Mouse (Mus musculus) ES-E14 (cell line): ENCODE results near the gene St3gal2.

Experiments
- CHD2 ChIP-seq: IDR thresholded peaks from 2 replicates; pipeline ENCODE4 v1.6.1; 2014; ENCODE audit warnings: mild to moderate bottlenecking, low read depth, low read length, inconsistent platforms
- HCFC1 ChIP-seq: IDR thresholded peaks from 2 replicates; pipeline ENCODE4 v1.6.1; 2012; ENCODE audit warnings: low read length, inconsistent platforms, borderline replicate concordance; ENCODE audit not compliant: insufficient read depth
- MAFK ChIP-seq: IDR thresholded peaks from 2 replicates; pipeline ENCODE4 v1.6.1; 2014; ENCODE audit warnings: mild to moderate bottlenecking, low read depth, low read length, inconsistent platforms; ENCODE audit not compliant: insufficient read depth
- ZC3H11A ChIP-seq: IDR thresholded peaks from 2 replicates; pipeline ENCODE4 v1.6.1; 2012; ENCODE audit warnings: low read depth, mild to moderate bottlenecking, inconsistent platforms, low read length, borderline replicate concordance
- ZNF384 ChIP-seq: IDR thresholded peaks from 2 replicates; pipeline ENCODE4 v1.6.1; 2012; ENCODE audit warnings: low read depth, low read length, inconsistent platforms

DNA sequence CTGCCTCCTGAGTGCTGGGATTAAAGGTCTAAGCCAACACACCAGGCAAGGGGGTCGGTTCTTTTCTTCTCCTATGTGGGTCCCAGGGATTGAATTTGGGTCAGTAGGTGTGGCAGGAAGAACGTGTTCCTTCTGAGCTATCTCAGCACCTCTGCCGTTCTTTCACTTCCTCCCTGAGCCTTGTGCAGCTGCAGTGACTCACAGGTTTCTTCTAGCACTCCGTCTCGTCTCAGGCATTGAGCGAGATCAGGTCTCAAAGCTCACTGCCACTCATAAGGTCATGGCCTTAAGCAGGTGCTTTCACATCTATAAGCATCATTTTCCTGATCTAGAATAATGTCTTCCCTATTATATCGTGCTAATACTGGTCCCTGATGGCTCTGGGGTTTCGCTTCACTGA lies 35.1 kb downstream of the St3gal2 start:
- TF ChIP-seq ZC3H11A: no peak
- no peak for TF ChIP-seq ZNF384
- no peak for TF ChIP-seq MAFK
- TF ChIP-seq CHD2: no peak
- no peak for TF ChIP-seq HCFC1
